Mouse (Mus musculus): ENCODE measurements around the gene Zfp622.
"Not testable (repeated sequence)": the region's sequence is repeated elsewhere in the genome, so short reads cannot be mapped to it uniquely, and the experiment has no call there.

Zfp622 gene

DNA sequence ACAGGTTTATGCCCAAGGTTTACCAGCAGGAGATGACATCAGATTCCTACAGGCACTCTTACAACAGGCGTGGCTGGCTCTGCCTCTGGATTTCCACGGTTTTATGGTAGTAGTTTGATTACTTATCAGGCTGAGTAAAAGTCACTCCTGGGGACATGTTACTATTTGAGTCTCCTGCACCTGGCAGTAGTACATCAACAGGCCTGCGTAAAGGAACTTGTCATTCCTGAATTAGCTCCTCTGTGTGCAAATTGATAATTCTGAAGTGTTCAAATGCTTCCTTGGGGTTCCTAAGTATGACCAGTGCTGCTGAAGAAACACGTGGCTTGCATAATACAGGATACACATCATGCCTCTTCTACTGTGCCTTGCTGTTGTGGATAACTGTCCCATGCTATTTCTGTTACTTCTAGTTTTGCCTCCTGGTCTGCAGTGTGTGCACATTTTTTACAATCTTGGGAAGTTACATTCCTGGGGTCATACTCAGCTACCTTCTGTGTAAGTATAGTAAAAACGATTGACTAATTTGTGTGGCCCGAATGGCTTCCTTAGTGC is 17.9 kb upstream of the Zfp622 start:
- in situ Hi-C loops (cut with MboI; ENCODE audit: low sequenced_read_pairs): no loop called here

DNA sequence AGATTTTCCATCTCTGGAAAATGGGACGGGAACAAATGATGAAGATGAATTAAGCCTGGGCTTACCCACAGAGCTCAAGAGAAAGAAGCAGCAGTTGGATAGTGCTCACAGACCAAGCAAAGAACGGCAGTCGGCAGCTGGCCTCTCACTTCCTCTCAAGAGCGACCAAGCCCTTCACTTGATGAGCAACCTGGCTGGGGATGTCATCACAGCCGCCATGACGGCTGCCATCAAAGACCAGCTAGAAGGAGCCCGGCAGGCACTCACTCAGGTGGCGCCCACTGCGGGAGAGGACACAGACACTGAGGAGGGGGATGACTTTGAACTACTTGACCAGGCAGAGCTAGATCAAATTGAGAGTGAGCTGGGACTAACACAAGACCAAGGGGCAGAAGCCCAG is 12.6 kb upstream of the Zfp622 start:
- in situ Hi-C loops (cut with MboI; ENCODE audit: low sequenced_read_pairs): no loop called here

DNA sequence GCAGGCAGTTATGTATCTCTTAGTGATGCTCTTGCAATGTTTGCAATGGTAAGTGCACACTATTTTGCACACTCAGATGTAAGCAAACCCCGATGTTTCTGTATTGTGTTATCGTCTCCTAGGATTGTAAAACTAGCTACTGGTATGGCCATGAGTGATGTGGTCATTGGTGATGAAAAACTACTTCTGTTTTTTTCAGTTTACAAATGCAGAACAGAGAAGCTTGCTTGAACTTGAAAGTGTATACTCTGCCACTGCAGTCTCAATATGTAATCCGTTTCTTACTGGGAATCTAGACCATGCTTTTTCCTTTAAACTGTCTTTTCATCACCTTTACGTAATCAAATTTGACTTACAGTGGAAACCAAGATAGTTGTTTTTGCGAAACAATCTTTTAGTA is 11.4 kb upstream of the Zfp622 start:
- in situ Hi-C loops (cut with MboI; ENCODE audit: low sequenced_read_pairs): no loop called here

DNA sequence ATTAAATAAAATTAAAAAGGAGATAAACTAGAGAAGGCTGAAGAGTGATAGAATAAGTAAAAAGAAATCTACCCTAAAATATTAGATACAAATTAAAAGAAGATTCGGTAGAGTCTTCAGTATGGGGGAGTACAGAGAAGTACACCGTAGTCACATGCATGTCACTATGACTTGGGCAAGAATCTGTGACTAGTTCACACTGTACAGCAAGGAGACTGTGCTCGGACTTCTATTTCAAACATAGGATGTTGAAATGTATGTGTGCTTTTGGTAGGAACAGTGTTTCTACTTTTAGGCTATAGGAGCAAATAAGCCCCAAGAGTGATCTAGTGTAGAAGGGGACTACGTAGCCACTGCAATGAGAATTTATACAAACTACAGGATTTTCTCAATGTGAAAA is 9.8 kb upstream of the Zfp622 start:
- in situ Hi-C loops (cut with MboI; ENCODE audit: low sequenced_read_pairs): no loop called here

DNA sequence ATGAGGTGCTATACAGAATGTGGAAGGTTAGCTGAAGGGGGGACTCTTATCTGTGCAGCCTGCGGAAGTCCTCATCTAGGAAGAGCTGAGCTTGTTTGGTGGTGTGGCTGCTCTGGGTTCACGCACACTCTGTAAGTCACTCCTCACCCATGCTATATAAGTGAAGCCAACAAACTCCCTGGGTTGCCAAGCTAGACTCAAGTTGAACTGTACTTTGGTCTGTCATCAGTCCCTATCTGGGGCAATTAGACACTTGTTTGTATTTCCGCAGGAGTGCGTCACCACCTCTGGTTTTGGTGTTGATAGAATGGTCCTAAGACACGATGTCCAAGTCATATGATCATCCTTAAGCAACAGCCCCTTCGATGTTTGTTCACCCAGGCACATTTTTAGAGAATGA is 8.4 kb upstream of the Zfp622 start:
- in situ Hi-C loops (cut with MboI; ENCODE audit: low sequenced_read_pairs): no loop called here

DNA sequence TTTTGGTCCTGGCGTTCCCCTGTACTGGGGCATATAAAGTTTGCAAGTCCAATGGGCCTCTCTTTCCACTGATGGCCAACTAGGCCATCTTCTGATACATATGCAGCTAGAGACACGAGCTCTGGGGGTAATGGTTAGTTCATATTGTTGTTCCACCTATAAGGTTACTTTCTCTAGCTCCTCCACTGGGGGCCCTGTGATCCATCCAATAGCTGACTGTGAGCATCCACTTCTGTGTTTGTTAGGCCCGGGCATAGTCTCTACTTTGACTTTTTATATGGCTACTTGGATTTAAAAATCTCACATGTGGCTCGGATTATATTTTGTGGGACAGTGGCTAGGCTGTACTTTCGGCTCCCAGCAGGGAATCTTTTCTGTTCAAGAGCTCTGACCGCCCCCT is 552 bp upstream of the Zfp622 start:
- in situ Hi-C loops (cut with MboI; ENCODE audit: low sequenced_read_pairs): not testable (repeated sequence)

DNA sequence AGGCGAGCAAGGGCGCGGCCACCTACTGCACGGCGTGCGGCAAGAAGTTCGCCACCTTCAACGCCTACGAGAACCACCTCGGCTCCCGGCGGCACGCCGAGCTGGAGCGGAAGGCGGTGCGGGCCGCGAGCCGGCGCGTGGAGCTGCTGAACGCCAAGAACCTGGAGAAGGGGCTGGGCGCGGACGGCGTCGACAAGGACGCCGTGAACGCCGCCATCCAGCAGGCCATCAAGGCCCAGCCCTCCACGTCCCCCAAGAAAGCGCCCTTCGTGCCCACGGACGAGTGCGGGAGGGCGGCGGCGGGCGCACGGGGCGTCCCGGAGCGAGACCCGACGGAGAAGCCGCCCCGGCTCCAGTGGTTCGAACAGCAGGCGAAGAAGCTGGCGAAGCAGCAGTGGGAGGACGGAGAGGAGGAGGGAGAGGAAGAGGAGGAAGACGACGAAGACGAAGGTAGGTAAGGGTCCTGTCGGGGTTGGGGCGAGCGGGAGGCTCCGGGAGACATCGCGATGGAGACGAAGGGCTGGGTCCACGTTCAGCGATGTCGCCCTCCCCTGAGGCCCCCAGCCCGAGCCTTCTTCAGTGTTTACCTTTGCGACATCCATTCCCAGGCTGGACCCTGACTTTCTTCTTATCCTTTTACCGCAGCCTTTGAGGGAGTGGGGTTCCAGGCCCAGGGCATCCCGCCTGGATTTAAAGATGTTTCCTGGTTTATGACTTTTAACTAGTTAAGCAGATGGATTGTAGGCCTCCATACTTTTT is 747 bp downstream of the Zfp622 start:
- in situ Hi-C loops (cut with MboI; ENCODE audit: low sequenced_read_pairs): no loop called here

DNA sequence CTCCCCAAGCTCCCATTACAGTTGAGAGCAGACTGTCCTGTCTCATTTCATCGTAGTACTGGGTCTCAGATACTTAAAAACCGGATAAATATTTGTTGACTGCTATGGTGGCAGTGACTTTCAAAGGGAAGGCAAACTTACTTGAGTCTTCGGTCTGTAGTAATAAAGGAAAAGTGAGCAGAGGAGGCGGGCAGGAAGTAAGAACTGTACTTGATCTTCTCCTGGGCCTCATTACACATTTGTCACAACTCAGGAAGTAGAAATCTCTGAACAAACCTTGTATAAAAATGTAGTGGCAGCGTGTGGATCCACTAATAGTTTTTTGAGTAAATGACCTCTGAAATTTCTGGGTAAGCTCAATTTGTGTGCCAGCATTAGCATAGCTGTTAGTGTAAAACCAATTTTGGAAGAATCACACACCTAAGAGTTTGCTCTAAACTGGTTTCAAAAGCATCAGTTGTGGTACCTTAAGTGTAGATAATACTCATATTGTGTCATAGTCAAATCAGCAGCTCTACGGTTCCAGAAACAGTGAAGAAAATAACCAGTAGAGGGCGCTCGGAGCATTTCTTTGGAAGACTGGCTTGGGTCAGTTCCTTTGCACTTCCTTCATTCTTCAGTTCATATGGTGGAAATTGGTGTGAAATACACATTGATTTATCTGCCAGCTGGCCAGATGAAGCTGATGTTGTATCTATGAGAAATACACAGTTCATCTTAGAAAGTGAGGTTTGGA is 9.0 kb downstream of the Zfp622 start:
- in situ Hi-C loops (cut with MboI; ENCODE audit: low sequenced_read_pairs): loop anchor here (10.0 kb wide), 1 partner anchor 322 kb away; no protein-coding TSS in a partner anchor

DNA sequence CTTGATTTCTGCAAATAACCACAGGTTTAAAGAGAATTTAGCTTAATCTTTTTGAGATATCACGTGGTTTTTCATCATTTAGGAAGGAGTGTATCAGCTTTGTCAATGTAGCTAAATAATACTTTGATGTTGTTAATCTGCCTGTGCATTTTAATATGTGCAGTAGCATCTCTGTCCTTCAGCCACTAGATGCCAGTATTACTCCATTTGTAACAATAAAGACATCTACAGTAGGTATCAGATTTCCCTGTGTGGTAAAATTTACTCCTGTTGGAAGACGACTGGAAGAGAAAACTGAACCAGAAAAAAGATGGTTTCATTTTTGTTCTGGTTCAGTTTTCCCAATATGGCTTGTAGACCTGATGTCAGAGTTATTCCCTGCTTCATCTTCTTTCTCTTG is 11.4 kb downstream of the Zfp622 start:
- in situ Hi-C loops (cut with MboI; ENCODE audit: low sequenced_read_pairs): loop anchor here (10.0 kb wide), 1 partner anchor 319 kb away; no protein-coding TSS in a partner anchor

DNA sequence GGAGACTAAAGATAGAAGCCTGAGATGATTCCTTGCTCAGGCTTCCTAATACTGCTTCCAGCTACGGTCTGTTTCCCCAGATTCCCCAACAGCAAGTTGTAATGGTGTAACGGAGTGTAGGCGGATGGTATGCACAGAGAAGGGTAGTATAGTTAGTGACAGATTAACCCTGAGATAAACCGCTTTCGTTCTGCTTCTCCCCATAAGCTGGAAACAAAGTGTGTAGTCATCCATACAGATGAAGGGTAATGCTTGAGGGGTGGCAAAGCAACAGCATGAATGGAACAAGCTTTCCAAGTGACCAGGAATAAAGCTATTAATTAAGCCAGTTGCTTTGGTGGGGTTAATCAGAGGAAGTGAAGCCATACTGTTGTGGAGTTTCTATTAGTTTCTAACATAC is 15.4 kb downstream of the Zfp622 start:
- in situ Hi-C loops (cut with MboI; ENCODE audit: low sequenced_read_pairs): loop anchor here (10.0 kb wide), 1 partner anchor 315 kb away; no protein-coding TSS in a partner anchor

DNA sequence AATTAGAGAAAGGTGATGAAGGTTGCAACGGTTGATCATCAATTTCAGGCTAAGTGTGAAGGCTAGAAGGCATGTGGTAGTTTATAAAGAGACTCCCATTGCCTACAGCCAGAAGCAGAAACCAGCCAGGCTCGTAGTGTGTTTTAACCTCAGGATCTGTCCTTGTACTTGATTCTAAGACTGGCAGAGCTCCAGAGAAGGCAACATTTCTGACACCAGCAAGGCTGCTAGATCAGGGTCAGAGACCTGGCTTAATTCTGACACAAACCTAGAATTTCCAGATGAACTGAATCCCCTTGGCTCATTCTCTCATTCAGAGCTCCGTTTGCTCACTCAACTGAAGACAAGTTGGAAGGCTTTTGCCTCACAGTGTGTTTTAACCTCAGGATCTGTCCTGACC is 24.5 kb downstream of the Zfp622 start:
- in situ Hi-C loops (cut with MboI; ENCODE audit: low sequenced_read_pairs): no loop called here

DNA sequence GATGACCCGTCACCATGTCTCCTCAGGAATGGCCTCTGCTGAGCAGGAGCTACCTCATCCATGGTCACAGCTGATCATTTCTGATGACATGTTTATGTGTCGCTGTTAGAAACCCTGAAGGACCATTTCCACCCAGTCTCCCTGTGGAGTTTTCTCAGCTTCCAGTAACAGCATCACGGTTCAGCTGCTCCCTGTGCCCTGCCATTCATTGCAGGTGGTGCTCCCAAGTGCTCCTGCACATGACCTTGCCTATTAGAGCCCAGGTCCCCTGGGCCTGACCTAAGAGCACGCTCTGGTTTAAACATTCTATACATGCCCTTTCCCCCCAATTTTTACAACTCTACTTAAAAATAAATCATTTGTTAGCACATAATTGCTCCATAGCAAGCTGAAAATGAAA is 28.7 kb downstream of the Zfp622 start:
- in situ Hi-C loops (cut with MboI; ENCODE audit: low sequenced_read_pairs): no loop called here

DNA sequence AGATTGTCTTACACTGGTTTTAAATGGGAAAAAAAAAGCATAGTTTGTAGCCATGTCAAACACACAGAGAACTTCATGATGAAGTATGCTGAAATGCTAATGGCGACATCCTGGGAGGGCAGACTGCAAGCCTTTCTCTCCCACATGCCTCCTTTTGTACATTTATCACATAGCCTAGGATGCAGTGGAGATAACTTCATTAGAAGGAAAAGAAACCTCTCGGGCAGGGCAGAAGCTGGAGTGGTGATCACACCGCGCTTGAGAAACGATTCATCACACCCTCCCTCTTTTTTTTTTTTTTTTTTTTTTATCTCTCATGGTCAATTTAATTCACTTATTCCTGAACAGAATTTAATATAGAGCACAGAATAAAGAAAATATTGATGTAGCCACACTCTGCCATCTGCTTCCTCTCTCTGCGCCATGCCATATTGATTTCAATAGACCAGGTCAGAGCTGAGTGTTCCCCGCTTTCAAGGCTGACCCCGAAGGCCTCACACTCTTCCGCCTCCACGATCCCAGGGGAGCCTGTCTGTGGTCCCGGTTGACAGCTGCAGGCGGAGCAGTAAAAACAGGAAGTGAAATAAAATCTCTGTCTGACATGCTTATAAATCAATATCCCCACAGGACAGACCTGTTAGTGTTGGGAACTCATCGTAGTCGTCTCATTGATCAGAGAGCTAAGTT is 32.0 kb downstream of the Zfp622 start:
- in situ Hi-C loops (cut with MboI; ENCODE audit: low sequenced_read_pairs): no loop called here

DNA sequence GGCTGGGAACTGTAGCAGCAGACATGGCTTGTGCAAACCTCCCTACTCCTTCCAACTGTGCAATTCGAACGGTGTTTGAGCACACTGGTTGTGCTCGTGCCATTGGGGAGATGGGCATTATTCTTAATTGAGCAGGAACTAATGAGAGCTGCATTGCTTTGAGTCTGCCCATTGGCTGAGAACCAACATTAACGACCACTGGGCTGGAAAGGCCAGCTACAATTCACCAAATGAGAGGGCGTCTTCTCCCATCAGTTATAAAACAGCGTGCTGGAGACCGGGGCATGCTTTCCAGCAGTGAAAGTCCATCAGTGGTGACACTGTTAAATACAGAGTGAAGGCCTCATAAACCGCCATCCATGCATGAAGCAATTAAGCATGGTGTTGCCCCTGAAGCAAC is 37.6 kb downstream of the Zfp622 start:
- in situ Hi-C loops (cut with MboI; ENCODE audit: low sequenced_read_pairs): no loop called here

DNA sequence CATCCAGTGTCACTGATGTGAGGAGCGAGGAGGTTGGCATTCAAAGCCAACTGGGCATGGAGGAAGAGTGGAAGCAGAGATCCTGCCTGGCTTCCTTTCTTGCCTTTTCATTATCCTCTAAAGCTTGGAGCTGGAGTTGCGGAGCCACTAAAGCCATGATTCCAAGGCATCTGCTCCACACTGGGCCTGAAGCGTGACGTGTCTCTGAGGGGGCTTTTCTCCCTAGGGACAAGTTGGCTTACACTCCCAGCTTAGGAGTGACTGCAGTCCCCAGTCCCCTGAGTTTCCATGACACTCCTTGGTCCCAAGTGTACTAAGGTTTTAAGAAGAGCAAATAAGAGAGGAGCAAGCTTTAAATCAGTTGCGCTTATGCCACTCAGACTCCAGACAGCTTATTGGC is 38.5 kb downstream of the Zfp622 start:
- in situ Hi-C loops (cut with MboI; ENCODE audit: low sequenced_read_pairs): no loop called here

DNA sequence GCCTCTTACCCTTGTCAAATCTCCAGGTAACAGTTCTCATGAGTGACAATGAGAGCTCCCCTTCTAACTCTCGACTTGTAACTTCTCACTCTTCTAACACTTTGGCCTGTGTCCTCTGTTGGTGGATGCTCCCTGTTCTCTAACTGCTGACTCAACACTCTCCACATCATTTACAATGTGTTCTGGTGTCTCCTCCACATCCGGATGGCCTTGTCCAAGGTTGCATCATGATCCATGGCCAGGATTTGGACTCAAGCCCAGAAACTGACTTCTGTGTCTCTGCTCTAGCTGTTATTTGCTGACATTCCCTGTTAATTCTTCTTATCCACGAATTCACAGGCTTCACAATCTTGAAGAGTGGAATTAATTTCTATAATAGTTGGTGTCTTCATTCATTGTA is 47.5 kb downstream of the Zfp622 start:
- in situ Hi-C loops (cut with MboI; ENCODE audit: low sequenced_read_pairs): no loop called here

DNA sequence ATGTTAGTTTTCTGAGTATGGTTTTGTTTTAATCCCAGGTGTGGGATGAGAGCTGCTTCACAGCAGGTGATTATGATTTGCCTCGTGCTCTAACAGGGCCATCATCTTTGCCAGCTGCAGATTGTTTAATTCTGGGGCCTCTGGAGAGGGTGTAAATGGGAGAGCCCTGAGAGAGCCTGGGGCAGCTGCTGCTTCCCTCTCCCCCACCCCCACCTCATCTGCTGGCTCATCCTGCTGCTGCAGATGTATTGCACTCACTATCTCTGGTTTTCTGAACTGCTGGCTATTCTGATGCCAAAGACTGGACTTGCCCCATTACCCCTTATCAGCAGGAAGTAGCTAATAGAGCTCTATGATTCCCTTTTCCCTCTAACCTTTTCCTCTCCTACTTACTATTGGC is 56.4 kb downstream of the Zfp622 start:
- in situ Hi-C loops (cut with MboI; ENCODE audit: low sequenced_read_pairs): no loop called here

DNA sequence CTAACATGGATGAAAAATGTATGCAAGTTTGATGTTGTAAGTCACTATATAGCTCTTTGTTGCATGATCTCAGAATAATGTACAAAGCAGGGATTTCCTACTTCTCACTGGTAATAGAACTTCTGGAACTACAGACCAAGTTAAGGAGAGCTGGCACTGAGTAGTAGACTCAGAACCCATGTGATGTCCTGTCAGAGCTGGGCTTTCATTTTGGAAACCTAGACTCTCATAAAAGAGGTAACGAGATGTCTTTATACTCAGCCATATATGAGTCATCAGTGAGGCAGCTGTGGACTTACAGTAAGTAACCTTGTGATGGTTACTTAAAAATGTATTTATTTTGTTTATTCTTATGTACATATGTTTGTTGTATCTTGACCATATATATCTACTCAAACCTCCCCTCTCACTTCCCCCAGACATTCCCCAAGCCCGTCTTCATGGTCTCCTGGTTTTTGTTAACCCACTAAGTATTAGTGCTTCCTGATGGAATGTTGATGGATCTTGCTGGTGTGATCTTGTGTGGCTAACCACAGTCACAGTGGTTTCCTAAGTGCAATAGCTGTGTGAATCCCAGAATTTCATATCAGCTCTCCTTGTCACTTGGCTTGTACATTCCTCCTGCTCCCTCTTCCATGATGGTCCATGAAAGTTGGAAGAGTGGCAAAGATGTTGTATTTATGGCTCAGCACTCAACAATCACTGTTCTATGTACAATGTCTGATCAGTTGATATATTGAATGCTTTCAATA is 57.2 kb downstream of the Zfp622 start:
- in situ Hi-C loops (cut with MboI; ENCODE audit: low sequenced_read_pairs): no loop called here

All from CH12F3 (cell line).